Mouse (Mus musculus) ES-Bruce4 (cell line): ENCODE results near the gene Atmin. TPM values are rescaled to one million over a fixed set of nuclear protein-coding genes. Genes with fewer than 3 reads are reported as not detected.

Experiments used
- H3K27ac ChIP-seq: 2 replicates; pipeline ENCODE4 v1.5.1; 2012; ENCODE audit warnings: low read length, inconsistent platforms; ENCODE audit not compliant: insufficient read depth
- H3K27me3 ChIP-seq: 2 replicates; pipeline ENCODE4 v1.6.1; 2012; ENCODE audit warnings: mild to moderate bottlenecking, low read length, inconsistent platforms; ENCODE audit not compliant: control insufficient read depth, poor library complexity, insufficient read depth, severe bottlenecking
- H3K36me3 ChIP-seq: 2 replicates; pipeline ENCODE4 v1.6.1; 2012; ENCODE audit warnings: inconsistent platforms, mild to moderate bottlenecking, low read length, moderate library complexity; ENCODE audit not compliant: control insufficient read depth, poor library complexity, insufficient read depth, severe bottlenecking
- H3K4me1 ChIP-seq: one replicate; pipeline ENCODE4 v1.8.1; 2011; ENCODE audit warnings: low read length; ENCODE audit not compliant: control insufficient read depth, insufficient read depth
- H3K4me3 ChIP-seq: 2 replicates; pipeline ENCODE4 v1.5.1; 2011; ENCODE audit warnings: low read depth, mild to moderate bottlenecking, low read length
- H3K9ac ChIP-seq: 2 replicates; pipeline ENCODE4 v1.6.1; 2012; ENCODE audit warnings: low read depth, mild to moderate bottlenecking, inconsistent platforms; ENCODE audit not compliant: poor library complexity, severe bottlenecking
- H3K9me3 ChIP-seq: replicated peaks from 2 replicates; pipeline ENCODE4 v1.6.1; 2012; ENCODE audit warnings: mild to moderate bottlenecking, low read length, inconsistent platforms; ENCODE audit not compliant: control insufficient read depth, poor library complexity, insufficient read depth, severe bottlenecking
- CTCF ChIP-seq: IDR thresholded peaks from one replicate; pipeline ENCODE4 v1.8.1; 2011; ENCODE audit warnings: low read depth, low read length
- EP300 ChIP-seq: IDR thresholded peaks from 2 replicates; pipeline ENCODE4 v1.6.1; 2011; ENCODE audit warnings: low read depth, low read length; ENCODE audit not compliant: insufficient read depth
- POLR2A ChIP-seq: IDR thresholded peaks from one replicate; pipeline ENCODE4 v1.8.1; 2011; ENCODE audit warnings: low read length; ENCODE audit not compliant: insufficient read depth
- polyA plus RNA-seq: library from polyadenylated mRNA; stranded (reverse); fragments of >200 nt; gene quantifications from 2 replicates; pipeline ENCODE4 v1.2.4, GENCODE M21; 2011; ENCODE audit warnings: low read depth; ENCODE audit not compliant: missing spikeins, insufficient read depth, insufficient read length

Atmin gene
- polyA plus RNA-seq, 1 experiment: 42.1 TPM

- Histone ChIP-seq H3K27ac (peak overlapping the region; percentile 88), H3K36me3 (peaks cover 19% of the 10 kb centered on the region), H3K27me3 (no peaks in the 10 kb centered on the region), H3K4me3 (peak overlapping the region; percentile 85), H3K4me1 (no peaks in the 10 kb centered on the region), H3K9me3 (no peaks in the 10 kb centered on the region), H3K9ac (peak overlapping the region; percentile 69)
- no peak for TF ChIP-seq POLR2A
- TF ChIP-seq CTCF: no peak
- TF ChIP-seq EP300: no peak
Measured at GRCm38 (mm10) chr8:116994016-116994716, 51.0 kb downstream of the Atmin start.

Other genes with a start within 250 kb of the Atmin start
- gene Cdyl2, start 210.4 kb upstream of the Atmin start, polyA plus RNA-seq: 18.7 and 20.5 TPM in 2 replicates
- 23.0 and 23.3 TPM in 2 replicates for gene Cmc2, start 21.9 kb upstream of the Atmin start, polyA plus RNA-seq
- 48.0 and 49.1 TPM in 2 replicates for gene Cenpn, start 21.7 kb upstream of the Atmin start, polyA plus RNA-seq
- gene 1700030J22Rik, start 35.6 kb downstream of the Atmin start, polyA plus RNA-seq: 2.6 and 4.8 TPM in 2 replicates
- gene Gcsh, start 50.1 kb downstream of the Atmin start, polyA plus RNA-seq: 141 and 150 TPM in 2 replicates
- 0.56 and 0.84 TPM in 2 replicates for gene Pkd1l2, start 139.1 kb downstream of the Atmin start, polyA plus RNA-seq
- gene Bco1, start 152.5 kb downstream of the Atmin start, polyA plus RNA-seq: not detected in 2 replicates
- gene Gan, start 214.7 kb downstream of the Atmin start, polyA plus RNA-seq: 11.0 and 11.7 TPM in 2 replicates